Mouse (Mus musculus) yolk sac, embryonic 10.5 days (tissue): ENCODE results near the gene Cbx4.

Experiments
- DNase-seq: peaks from one replicate; pipeline ENCODE4 v3.0.0-alpha.2; 2017; ENCODE audit warnings: low spot score

The Cbx4 gene

DNA sequence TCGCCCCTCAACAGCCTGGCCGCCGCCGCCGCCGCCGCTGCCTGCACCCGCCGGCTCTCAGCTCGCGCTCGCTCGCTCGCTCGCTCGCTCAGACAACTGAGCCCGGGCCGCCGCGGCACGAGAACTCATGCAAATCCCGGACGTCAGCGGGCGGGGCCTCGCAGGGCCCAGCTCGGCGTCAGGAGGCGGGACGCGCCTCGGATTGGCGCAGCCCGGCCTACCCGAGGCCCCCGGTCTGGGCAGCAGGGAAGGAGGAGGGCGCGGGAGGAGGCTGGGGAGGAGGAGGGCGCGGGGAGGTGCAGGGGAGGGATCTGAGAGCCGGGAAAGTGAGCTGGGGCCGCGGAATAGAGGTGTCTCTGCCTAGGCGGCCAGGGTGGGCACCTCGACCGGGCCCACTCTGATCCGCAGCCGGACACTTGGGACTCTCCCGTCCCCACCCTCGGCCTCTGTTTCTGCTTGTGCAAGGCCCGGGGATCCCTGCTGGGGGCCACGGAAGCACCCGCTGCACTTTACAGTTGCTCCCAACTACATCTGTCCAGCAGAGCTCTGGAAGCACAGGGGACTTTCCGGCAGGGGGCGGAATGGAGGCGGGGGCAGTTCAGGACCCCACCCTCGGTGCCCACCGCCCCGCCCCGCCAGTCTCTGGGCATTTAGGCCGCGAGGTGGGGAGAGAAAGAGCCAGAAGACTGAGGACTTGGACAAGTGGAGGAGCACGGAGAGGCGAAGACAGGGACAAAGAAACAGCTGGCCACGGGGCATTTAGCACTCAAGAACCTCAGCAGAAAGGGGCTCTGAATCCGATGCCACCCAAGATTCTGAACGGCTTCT, at the start of gene Cbx4:
TSS of gene Cbx4 (minus strand) at position 78 of the 828 bp plus-strand sequence.
- DNase-seq = peak; percentile 96

GRCm38 (mm10) chr11:119134586-119134985, 48.6 kb upstream of the Cbx4 start:
- DNase-seq = no peak

DNA sequence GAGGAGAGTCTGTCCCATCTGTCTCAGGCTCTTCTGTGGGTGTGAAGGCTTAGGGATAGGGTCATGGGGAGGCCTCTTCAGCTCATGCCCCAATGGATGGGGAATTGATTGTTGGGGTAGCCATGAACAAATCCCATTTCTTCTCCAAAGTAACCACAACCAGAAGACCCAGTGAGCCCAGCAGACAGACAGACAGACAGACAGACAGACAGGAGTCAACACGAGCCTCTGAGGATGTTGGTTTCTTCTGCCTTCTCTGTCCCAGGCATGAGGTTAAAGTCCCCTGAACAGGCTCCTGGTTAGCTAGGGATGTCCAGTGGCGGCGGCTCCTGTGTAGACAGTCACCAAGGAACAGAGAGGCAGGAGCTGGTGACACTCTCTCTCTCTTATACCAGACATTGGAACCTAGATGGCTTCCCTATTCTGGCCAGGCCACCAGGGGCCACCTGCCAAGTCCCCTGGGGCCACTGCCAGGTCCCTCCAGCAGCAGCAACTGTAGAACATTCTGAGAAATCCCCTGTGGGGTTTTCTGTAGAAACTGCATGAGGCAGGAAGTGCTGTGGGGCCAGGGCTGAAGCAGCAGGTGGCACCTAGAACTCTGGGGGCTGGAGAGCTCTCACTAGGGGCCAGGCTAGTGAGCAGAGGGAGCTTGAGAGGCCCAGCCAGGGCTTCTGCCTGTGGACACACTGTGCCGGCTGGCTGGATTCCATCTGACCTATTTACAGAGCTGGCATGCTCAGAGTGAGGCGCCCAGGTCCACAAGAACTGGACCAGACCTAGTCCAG, 47.6 kb upstream of the Cbx4 start:
- DNase-seq = no peak

DNA sequence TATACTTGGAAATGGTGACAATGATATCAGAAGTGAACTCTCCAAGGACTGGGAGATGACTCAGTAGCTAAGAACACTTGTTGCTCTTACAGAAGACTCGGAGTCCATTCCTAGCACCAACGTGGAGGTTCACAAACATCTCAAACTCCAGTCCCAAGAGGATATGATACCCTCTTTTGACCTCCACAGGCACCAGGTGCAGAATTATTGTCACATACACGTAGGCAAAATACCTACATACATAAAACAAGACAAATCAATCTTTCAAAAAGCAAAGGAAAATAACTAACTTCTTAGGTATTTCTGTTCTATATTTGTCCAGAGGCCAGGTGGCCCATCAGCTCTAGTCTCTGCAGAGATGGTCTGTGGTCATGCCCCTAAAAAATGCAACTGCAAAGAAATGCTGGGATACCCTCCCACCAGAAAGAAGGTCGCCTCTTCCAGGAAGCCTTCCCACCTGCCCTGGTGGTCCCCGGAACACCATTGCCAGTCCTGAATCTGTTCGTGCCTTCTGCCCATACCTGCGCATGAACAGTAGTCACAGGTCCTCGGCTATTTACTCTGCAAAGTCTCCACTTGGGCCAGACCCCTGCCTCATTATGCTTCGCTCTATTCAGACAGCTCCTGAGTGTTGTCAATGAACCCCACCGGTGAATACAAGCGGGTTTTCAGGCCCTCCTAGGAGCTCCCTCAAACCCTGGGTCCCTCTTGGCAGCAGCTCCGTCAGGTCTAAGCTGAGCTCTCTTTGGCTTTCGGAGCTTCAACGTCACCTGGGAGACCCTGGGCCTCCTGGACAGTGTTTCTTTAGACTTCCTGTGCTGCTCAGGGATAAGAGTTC, 46.4 kb upstream of the Cbx4 start:
- DNase-seq = no peak

DNA sequence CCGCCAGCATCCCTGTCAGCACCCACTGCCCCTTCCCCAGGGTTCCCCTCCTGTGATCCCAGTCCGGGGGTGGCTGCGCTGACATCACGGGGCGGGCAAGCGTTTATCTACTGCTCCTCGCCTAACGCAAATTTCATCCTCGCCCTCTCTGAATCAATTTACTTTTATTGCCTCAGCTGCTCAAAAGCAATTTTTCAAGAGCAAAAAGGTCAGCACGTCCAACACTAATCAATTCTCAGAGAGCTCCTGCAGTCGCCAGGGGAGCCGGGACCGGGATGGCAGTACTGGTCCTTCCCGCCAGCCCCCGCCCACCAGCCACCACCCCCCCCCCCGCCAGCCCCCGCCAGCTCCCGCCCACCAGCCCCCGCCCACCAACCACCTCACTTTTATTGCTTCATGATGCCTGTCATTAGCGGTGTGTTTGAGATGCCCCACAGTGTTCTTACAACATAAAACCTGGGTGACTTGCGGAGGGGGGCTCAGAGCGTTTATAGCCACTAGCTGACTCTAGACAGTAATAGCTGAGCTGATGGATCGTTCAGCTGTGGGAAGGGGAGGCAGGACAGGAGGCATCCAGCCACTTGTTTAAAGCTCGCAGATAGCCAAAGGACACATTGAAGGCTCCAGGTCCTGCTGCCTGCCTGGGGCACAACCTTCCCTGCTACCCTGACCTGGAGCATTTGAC, 44.2 kb upstream of the Cbx4 start:
- DNase-seq = no peak

DNA sequence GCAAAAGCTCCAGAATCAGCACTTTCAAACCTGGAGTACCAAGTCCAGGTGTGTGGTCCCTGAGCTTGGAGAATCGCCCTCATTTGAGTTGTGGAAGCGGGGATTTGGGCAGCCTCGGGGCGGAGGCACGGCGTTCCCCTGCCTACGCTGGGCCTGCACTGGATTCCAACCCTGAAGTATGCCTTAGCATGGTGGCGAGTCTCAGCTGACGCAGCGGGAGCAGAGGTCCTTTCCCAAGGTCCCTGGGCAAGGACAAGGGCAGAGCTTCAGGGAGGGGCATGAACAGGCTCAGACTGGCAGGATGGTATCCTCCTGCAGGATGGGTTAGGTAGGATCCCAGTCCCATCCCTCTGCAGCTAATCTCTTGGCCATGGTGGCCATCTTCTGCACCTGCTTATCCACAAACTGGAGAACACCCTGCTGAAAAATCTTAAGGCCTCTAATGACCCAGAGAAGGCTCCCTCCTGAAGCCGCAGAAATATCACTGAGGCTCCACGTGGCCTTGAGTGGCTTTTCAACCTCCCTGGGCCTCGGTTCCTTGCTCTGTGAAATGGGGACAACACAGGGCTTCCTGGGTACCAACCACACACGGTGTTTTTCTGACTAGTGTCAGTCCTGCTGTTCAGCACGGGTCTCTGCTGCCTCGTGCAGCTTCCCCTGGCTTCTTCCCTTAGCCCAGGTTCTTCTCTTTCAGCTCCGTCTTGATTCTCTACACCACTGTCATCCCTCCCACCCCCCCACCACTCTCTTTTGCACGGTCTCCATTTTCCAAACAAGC, 43.4 kb upstream of the Cbx4 start:
- no peak for DNase-seq

DNA sequence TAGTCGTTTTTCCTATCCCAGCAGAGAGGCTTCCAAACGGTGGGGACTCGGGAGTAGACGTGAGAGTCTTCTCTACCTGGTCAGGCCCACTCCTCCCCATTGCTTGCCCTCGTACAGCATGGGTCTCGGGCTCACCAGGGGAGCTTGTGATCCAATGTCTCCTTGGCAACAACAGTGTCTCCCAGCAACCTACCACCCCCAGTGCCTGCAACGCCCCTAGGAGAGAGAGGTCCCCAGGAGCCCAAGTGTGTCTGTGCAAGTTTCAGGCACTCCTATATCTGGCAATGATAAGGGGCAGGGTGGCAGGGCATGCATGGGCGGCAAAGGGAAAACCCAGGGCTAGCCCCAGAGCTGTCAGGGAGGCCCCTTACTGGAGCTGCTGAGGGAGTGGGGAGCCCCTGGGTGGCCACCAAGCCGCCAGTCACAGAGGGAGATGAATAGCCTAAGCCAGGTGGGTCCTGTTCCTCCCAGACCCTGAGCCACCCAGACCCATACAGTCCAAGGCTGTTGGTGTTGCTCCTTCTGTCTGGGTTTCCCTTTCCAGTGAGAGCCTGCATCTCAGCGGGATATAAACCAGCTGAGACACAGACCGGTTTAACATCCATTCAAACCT, 42.8 kb upstream of the Cbx4 start:
- DNase-seq = no peak

- no peak for DNase-seq
These were observed 41.9 kb upstream of the Cbx4 start for GRCm38 (mm10) chr11:119127686-119128473.

DNA sequence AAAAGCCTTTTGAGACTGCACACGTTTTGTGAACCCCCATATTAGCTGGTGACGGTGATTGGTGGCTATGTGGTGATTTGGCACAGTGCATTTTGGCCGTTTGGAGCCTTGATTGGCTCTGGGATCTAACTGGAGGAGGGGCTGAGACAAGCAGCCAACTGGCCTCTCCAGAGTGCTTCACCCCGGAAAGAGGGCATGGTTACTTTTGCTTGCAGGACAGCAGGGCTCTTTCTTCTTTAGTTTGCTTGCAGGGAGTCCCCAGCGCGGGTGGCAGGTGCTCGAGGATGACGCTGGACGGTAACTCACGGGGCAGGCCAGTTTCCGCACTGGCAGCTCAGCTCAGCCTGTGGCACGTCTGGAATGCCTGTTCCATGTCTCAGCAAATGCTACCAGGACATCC, 41.1 kb upstream of the Cbx4 start:
- no peak for DNase-seq

DNA sequence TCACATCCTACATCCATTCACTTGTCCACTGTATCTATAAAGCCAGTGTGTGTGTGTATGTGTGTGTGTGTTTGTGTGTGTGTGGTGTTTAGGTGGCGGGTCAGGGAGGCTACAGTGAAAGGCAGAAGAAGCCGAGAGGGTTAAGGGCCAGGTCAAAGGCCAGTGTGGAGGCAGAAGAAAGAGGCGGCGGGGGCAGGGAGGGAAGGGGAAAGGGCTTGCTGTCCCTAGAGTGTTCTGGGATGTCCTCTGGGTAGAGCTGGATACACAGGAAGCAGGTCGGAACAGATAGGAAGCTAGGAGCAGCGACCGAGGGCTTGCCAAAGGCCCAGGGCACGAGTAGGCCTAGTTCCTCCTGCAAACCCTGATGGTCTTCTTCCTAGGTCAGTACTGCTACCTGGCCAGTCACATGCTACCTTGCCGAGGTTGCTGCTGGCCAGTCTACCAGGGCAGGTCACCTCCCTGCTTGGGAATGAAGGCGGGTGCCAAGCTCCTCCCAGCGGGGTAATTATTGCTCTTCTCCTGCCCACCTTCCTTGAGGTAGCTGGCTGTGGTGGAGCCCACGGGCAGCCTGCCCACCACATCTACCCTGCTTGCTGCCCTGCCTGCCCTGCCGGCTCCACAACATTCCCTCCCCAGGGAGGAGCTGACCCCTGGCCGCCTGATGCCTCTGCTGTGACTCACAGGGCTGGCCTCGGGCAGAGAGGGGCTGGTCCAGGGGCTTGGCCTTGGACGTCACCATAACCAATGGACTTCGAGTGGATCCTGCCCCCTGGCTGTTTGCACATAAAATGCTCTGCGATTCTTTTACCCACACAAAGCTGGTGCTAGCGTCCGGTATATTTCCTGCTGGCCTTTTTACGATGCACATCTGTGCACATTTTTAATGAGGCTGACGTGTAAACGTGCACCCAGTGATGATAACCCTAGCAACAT, 40.2 kb upstream of the Cbx4 start:
- peak; percentile 89 for DNase-seq

- no peak for DNase-seq
These were observed 38.5 kb upstream of the Cbx4 start for GRCm38 (mm10) chr11:119124536-119124935.

- no peak for DNase-seq
These were observed 37.7 kb upstream of the Cbx4 start for GRCm38 (mm10) chr11:119123522-119124319.

GRCm38 (mm10) chr11:119122396-119122795, 36.4 kb upstream of the Cbx4 start:
- no peak for DNase-seq

GRCm38 (mm10) chr11:119118905-119119304, 32.9 kb upstream of the Cbx4 start:
- DNase-seq = no peak

- no peak for DNase-seq
These were observed 31.9 kb upstream of the Cbx4 start for GRCm38 (mm10) chr11:119117945-119118344.

- no peak for DNase-seq
These were observed 31.0 kb upstream of the Cbx4 start for GRCm38 (mm10) chr11:119116992-119117391.

DNA sequence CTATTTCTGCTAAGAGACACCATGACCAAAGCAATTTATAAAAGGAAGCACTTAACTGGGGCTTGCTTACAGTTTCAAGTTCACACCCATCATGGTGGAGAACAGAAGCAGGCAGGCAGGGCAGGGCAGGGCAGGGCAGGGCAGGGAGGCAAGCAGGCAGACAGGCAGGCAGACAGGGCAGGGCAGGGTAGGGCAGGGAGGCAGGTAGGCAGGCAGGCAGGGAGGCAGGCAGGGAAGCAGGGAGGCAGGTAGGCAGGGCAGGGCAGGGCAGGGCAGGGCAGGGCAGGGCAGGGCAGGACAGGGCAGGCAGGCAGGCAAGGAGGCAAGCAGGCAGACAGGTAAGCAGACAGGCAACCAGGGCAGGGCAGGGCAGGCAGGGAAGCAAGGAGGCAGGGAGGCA, 26.7 kb upstream of the Cbx4 start:
- DNase-seq = no peak

DNA sequence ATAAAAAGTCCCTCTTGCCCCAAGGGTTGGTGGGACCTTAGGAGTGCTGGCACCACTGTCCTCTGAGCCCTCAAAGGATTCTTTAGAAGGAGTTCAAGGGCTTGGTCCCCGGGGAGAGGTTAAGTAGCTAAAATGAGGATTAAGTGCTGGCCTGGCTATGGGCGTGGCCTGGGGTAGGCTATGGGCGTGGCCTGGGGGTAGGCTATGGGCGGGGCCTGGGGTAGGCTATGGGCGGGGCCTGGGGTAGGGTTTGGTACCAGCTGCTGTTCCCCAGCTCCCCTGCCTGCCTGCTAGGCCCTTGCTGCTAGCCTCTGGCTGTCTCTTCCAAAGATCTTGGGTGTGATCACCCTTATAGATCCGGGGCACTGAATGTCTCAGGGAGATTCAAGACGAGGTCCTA, 25.3 kb upstream of the Cbx4 start:
- DNase-seq = no peak
